Mouse (Mus musculus) heart, postnatal 4 days (tissue): Measurements from ENCODE around the gene Jdp2. TPM values are rescaled to one million over a fixed set of nuclear protein-coding genes. Genes with fewer than 3 reads are reported as not detected.

Source experiments
- DNase-seq: peaks from one replicate; pipeline ENCODE4 v3.0.0; 2021
- total RNA-seq, 2 experiments: library from RNA; stranded (reverse); gene quantifications; 2 replicates each; pipeline ENCODE4 v1.2.3; 2021

Gene Jdp2
- total RNA-seq, 2 experiments from 2014 or later = 9.1 to 12.2 TPM

DNA sequence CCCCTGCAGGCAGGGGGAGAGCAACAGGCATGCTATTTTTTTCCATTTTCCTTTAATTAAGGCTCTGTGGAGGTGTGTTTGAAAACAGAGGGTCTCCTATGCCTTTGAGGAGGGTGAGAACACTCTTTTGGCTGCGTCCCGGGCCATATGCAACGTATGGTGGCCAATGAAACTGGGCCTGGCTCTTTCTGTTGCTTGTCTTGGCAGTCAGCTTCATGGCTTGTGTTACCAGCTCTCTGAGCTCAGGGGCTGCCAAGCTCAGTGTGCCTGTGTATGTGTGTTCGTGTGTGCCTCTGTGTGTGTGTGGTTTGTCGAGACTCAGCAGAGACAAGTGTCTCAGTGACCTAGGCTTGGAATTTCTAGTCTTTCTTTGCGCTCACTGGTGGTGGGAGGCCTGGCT is 2.7 kb downstream of the Jdp2 start:
- DNase-seq = no peak

DNA sequence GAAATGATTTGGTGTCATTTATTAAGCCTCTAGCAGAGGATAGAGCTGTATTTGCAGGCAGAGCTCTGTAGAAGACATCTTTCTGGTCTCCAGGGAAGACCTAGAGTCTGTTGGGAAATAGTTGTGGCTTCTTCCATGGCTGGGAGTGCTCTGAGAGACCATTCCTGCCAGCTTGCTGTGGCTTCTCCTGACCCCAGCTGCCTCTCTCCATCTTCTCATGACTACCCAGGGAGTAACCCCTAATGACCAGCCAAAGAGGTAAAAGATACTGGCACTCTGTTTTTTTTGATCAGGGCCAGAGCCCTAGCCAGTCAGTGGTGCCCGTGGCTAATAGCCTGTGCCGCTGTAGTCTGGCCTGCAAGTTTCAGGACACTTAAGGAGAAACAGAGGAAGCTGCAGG is 3.3 kb downstream of the Jdp2 start:
- no peak for DNase-seq

DNA sequence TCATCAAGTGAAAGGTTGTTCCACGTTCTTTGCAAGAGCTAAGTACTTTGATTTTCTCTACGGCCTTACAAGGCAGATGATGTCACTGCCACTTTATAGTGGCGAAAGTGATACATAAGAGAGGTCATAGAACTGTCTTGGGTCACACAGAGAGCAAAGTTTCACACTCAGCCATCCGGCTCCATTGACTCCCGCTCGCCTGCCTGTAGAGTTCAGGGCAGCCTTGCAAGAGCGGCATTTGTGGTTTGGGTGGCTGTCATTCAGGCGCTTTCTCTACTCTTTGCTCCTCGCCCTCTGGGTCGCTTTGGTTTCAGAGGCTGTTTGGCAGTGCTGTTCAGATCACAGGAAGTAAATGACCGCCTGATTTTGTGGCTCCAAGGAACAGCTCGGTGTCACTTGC is 4.0 kb downstream of the Jdp2 start:
- DNase-seq = no peak

DNA sequence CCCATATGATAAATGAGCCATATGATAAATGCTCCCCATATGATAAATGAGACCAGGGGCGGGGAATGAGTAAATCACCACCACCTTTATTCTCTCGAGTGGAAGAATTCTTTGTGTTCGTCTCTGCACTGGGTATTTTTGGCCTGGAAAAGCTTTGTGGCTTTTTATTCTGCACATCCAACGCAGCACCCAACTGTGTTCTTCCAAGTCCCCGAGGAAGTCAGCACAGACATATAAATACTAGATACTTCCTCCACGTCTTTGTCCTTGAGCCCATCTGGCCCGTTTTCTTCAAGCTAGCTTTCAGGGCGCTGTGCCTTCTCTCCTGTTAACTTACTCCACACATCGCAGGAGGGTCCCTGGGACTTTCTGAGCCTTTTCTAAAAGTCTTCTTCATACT is 4.9 kb downstream of the Jdp2 start:
- DNase-seq = no peak

DNA sequence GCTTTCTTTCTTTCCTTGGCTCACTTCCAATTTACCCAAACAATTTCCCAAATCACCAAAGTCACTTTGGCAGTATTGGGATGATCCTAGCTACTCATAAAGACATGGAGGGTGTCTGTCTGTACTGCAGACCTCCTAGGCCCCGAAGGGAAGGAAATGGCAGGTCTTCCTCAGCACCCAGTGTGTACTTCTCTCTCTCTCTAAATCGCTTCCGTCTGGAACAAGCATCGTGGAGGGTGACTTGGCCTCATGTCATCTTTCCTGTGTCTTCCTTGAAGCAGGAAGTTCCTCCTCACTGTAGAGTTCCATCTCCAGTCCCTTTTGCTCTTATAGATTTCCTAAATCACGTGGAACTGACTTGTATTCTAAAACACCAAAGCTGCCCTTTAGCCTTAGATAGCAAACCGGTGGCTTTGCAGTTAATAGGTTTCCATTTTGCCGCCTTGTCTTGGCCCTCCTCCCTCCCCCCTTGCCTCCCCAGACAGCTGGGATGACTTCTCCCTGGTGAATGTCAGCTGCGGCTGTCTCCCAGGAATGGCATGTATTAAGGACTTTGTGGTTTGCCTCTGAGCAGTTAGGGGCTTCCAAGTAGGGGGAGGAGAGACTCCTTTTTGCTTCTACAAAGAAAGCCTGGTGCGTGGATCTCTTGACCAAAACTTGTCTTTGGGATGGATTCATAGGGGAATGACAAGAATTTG is 5.6 kb downstream of the Jdp2 start:
- no peak for DNase-seq

DNA sequence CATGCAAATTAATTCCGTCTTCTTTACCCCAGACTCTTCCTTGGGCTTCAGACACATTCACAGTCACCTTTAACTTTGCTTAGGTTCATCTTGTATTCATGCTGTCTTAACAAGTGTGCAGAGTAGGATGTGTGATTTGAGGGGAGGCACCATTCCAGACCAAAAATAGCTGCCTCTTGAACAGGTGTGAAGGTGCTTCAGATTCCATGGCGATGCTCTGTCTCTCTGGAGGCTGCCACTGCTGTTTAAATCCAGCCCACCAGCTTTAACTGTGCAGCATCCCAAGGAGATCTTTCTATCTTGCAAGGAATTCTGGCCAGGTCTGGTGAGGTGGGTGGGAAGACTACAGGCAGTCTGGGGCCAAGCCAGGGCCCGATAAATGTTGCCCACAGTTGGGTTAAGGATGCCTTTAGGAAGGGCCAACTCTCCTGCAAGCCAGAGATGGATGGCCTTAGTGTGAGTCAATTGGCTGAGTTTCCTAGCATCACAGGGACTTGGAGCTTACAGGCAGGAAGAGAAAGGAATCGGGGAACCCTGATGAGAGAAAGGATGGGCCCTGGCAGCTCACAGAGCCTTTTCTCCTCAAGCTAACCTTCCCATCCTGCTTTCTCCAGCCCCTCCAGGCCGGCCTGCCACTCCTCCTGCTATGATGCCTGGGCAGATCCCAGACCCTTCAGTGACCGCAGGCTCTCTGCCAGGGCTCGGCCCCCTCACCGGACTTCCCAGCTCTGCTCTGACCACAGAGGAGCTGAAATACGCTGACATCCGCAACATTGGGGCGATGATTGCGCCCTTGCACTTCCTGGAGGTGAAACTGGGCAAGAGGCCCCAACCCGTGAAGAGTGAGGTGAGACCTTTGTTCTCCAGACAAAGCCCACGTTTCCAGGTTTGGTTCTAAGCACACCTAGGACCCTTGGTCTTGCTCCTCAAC is 9.0 kb downstream of the Jdp2 start:
- no peak for DNase-seq

DNA sequence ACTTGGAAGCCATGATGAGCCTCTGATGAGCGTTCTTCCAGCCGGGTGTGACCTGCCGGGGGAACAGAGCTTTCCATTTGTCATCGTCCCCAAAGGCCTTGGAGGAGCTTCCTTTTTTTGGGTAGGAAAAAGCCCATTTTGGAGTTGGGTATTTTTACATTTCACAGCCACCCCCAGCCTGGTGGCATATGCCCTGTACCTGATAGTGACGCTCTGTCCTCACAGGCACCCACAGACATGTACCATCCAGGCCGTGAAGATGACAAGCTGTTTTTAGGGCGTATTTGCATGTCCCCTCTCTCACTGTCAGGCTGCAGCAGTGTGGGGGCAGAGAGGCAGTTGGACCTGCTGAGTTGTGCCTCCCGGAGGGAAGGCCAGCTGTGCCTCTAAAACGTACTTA is 11.3 kb downstream of the Jdp2 start:
- no peak for DNase-seq

DNA sequence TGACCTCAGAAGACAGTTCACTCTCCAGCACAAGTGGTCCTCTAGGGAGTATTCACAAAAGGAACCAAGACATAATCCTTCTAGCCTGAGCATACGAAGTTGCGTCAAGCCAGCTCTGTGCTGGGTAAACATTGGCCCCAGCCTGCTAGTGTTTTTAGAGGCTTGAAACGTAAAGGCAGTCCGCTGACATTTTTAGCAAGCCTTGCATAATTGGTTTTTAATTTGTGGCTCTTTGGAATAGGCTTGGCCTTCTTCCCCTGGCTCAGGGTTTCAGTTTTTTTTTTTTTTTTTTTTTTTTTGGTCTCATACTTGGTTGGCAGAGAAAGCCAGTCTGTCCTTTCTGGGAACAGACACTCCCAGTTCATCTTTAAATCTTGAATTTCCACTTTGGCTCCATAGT is 15.3 kb downstream of the Jdp2 start:
- no peak for DNase-seq

DNA sequence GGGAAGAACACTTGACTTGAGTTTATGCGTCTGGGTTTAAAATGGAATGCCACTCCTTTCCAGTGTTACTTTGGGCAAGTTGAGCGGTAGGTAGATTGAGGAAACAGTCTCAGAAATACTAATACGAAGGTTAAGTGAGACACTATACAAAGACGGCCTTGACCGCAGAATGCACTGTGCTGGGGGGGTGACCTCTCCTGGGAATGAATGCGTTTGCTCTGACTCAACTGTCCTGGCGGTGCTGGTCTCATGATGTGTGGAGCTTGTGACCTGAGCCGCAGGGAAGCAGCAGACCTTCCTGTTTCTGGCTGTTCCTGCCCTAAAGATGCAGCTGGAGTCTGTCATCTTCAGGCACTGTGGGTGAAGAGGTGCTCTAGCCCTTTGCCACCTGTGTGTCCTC is 16.7 kb downstream of the Jdp2 start:
- DNase-seq = no peak

DNA sequence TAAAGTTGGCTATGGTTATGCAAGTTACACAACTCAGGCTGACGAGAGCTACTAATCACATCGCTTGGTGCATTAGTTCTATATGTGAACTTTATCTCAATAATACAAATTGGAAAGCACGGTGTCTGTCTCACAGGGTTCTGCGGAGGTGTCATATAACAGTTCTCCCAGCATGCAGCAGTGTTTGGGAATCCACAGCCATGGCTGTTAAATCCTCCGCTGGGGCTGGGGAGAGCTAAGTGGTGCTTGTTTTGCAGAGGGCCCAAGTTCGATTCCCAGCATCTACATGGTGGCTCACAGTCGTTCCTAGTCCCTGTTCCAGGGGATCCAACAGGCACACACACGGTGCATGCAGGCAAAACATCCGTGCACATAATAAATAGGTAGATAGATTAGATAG is 19.1 kb downstream of the Jdp2 start:
- DNase-seq = no peak

DNA sequence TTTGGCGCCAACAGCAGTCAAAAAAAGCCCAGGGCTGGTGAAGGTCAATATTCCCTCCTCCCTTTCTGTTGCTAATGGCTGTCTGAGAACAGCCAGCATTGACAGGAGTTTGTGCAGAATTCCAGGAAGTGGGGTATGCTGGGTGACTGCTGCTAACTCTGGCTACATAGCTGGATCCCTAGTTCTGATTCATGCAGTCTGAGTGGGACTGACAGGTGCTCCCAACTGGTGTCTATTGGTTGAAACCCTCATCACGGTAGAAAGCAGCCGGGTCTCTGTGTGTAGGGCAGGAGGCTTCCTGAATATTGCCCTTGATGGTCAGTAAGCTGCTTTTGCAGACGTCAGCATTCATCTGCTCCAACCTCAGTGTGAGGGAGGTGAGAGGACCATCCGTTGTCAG is 19.6 kb downstream of the Jdp2 start:
- no peak for DNase-seq

DNA sequence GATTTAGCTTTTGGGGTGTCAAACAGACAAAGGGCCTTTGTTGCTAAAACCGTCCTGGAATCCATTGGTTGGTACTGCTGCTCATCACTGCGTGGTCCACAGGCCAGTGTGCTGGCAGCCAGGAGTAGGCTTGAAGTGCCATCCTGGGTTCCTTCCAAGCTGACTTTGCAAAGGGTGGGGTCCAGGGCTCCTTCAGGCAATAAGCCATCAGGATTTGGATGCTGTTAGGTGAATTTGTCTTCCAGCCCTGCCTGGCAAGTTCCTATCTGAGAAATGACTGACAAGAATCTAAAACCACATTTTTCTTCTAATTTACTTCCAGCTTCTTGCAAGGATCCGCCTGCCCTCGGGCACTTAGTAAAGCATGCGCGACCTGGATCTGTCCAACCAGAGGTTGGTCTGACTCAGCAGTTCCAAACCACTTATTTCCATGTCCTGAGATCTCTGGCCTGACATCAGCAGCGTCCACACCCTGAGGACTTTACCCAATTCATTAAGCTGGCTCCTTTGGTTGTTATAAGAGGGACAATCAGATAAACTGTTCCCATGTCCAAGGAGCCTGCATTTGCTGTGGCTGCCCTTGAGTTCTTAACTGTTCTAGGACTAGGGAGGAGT is 20.6 kb downstream of the Jdp2 start:
- DNase-seq = no peak

DNA sequence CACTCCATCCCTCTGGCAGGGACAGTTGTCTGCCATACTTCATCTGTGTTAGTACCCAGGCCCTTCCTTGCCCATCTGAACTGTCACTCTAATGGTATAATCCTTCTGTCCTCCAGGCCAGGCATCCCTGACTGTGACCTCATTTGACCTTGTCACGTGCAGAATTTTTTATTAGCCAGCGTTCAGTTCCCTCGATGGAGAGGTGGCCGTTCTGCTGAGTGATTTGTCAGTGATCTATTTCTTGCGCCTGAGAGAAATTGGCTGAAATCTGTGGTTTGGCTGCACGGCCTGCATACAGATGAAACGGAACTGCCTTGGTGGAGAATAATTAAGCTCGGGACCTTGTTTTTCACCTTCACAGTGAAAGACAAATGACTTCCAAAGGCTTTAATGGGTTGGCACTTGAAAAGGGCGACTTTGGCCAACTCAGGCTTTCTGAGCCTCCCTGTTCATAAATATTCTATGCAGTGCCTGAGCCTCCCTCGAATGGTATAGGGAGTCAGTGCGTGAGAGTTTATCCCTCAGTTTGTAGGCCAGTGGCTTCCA is 21.1 kb downstream of the Jdp2 start:
- no peak for DNase-seq

DNA sequence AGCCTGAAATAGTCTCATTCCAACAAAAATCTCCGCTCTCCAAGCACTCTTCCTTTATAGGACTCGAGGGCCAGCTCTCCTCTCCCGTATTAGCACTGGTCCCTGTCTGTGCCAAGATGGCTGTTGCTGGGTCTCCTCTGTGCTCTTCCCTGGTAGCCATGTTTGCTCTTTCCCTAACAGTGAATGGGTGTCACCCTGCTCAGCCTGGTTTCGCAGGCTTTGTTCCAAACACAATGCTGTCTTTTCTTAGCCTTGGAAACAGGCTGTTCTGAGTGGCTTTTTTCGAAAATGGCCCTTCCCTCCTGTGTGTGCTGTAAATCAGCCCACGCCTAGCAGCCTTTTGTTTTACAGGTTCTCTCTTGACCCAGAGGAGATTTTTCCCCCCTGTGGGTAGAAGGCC is 22.2 kb downstream of the Jdp2 start:
- no peak for DNase-seq

DNA sequence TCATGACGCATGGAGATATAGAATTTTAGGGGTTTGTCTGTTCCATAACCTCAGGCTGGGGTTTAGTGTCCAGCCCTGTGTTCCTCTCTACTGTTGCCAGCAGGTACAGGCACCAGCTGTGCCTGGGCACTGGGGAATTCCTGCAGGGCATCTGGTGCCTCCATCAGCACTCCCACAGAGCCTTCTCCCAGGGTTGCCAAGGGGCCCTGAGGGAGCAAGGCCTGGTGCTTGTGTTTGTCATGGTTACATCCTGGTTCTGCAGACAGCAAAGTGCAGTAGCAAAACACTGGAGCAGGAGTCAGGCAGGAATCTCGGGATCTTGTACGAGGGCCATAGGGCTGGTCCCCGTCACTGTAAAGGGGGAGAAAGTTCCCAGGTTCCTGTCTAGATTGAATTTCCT is 22.8 kb downstream of the Jdp2 start:
- DNase-seq = no peak

DNA sequence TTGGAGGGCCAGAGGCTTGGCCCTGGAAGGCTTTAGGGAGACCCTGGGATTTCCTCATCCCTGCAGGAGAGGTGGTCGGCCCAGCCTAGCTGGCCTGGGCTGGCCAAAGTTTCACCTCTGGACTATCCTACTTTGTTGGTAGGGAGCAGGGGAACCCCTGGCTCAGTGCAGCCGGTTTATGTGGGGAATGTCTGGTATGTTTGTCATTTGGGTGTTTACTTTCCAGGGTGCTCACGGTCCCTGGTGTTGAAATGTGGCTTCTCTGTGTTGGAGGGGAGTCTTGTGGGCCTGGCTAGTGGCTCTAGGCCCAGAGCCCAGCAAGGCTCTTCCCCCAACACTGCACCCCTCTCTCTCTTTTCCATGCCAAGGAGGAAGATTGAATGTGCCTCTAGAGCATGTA is 24.9 kb downstream of the Jdp2 start:
- DNase-seq = no peak

DNA sequence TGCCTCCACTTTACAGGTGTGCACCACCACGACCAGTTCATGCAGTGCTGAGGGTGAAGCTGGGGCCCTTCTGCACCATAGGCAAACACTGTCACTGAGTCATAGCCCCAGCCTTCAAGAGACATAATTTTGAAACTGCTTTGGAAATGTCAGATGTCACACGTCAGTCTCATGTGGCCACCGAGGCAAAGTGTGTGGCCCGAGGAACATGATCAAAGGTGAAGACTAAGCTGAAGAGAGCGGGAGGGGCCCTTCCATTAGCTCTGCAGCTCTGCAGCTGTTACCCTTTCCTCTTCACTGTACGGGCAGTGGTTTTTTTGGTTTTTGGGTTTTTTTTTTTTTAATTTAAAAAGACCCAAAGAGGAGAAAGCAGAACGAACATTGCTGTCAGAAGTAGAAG is 25.8 kb downstream of the Jdp2 start:
- DNase-seq = no peak

DNA sequence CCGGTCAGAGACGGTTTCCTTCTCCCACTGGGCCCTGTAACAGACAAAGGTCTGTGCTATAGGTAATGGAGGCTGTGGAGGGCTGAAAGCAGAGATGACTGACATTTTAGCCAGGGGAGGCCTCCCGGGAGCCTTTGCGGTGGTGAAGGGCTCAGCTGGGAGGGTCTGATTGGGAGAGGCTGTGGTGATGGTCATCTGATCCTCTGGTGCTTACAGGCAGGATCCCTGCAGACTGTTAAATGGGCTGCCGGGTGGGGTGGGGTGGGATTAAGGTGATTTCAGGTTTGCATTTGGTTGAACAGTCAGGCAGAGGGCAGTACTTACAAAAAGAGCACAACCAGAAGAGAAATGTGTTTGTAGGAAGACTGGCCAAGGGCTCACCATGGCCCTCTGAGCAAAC is 27.0 kb downstream of the Jdp2 start:
- no peak for DNase-seq

DNA sequence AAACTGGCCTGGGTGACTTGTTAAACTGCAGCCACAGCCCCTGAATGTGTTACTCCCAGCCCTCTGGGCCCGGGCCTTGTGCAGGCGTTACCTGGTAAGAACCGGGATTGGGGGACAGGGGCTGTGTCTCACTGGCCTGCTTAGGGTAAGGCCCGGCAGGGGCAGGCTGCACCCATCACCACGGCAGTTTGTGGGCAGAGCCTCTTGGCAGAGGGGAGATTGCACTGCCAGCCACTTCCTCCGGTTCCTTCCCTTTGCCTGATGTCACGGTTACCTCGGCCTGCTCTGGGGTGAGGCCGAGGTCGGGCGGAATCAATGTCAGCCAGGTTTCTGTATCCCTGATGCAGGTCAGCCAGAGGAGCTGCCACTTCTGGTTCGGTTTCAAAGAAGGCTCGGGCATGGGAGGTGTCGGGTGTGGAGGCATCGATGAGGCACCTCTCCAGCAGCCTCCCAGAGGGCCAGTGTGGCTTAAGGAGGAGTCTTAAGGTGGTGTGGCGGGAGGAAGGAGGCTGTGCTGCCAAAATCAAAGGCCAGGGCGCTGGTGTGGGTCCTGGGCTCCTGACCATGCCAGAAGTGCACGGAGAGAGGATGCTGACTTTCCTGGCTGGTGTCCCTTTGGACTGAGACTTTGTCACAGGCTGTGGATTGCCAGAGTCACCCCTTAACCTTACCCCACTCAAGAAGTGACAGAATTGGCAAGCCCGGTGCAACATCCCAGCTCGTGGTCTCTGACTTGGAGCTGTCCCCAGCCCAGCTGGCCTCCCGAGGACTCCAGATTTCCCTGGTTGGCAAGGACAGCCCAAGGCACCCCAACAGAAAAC is 31.0 kb downstream of the Jdp2 start:
- DNase-seq = peak; percentile 62

DNA sequence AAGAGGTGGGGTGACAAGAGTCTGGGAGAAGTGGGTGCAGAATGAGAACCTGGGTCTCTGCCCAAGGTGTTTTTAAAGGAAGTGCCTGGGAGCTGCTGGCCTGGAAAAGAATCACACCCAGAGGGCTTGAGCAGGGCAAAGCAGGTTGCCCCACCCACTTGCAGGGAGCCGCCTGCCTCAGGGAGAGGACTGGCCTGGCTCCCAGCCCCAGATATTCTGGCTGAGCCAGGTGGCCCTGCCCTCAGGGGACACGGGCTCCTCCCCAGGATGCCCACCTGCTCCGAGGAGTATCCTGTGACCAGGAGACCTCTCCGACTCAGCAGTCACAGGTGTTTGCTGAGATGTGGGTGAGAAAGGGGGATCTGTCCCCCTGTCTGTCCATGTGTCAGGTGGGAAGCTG is 32.4 kb downstream of the Jdp2 start:
- DNase-seq = no peak

DNA sequence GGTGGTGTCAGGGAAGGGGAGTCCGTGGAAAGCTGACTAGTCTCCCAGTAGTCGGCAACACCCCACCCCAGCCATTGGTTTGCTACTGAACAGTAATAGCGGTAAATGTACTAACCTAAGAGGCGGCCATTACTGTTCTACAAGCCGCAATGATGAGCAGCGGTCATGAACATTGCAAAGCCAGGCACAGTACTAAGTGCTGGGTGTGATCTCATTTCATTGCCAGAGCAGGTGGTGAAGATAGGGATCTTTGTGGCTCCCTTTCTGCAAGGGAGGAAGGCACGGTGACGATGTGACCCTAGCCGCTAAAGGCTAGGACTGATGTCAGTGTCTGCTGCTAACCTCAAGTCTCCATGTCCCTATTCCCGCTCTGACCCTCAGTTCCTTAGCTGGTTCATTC is 33.5 kb downstream of the Jdp2 start:
- no peak for DNase-seq

DNA sequence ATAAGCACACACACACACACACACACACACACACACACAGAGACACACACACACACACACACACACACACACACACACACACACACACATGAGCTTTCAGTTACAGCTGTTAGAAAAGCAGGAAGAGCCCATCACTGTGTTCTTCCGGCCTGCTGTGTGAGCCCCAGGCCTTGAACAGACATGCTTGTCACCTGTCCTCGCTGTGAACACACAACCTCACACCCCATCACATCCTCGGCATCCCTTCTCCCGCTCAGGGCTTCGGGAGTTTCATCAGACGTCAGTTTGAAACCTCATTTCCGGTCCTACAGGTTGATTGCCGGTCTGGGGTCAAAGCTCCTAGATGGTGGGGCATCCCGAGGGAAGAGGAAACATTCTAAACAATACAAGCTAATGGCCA is 39.1 kb downstream of the Jdp2 start:
- no peak for DNase-seq
